Mouse (Mus musculus) intestine, embryonic 14.5 days (tissue): ENCODE measurements around the gene Emid1. TPM values are rescaled to one million over a fixed set of nuclear protein-coding genes. Genes with fewer than 3 reads are reported as not detected.

Source experiments
- ATAC-seq: fragments of 200-750 bp; cut with Nextera tagmentation; replicated peaks from 2 replicates; pipeline ENCODE4 v1.8.0; 2017; ENCODE audit warnings: low read depth, moderate number of reproducible peaks, moderate TSS enrichment, moderate library complexity; ENCODE audit not compliant: low FRiP score, low TSS enrichment
- DNase-seq: peaks from one replicate; pipeline ENCODE4 v3.0.0-alpha.2; 2018; ENCODE audit warnings: low spot score
- H3K27ac ChIP-seq: fragments of 300-500 bp; sonication (generic); 2 replicates; pipeline ENCODE4 v1.5.1; 2014; ENCODE audit warnings: low read depth, mild to moderate bottlenecking, control low read depth
- H3K27me3 ChIP-seq: fragments of 300-500 bp; sonication (generic); replicated peaks from 2 replicates; pipeline ENCODE4 v1.6.1; 2014; ENCODE audit warnings: low read length, control low read depth; ENCODE audit not compliant: control insufficient read depth, insufficient read depth
- H3K36me3 ChIP-seq: fragments of 300-500 bp; sonication (generic); 2 replicates; pipeline ENCODE4 v1.6.1; 2014; ENCODE audit warnings: low read length, control low read depth; ENCODE audit not compliant: control insufficient read depth, insufficient read depth
- H3K4me1 ChIP-seq: fragments of 300-500 bp; sonication (generic); replicated peaks from 2 replicates; pipeline ENCODE4 v1.6.1; 2014; ENCODE audit warnings: low read length, control low read depth, mixed read lengths; ENCODE audit not compliant: control insufficient read depth, insufficient read depth
- H3K4me2 ChIP-seq: fragments of 300-500 bp; sonication (generic); 2 replicates; pipeline ENCODE4 v1.6.1; 2014; ENCODE audit warnings: low read length
- H3K4me3 ChIP-seq: fragments of 300-500 bp; sonication (generic); 2 replicates; pipeline ENCODE4 v1.5.1; 2014; ENCODE audit warnings: low read depth, low read length, control low read depth, mixed read lengths
- H3K9ac ChIP-seq: fragments of 300-500 bp; sonication (generic); 2 replicates; pipeline ENCODE4 v1.6.1; 2014; ENCODE audit warnings: mild to moderate bottlenecking, low read length
- H3K9me3 ChIP-seq: fragments of 300-500 bp; sonication (generic); 2 replicates; pipeline ENCODE4 v1.6.1; 2016; ENCODE audit warnings: low read length, control low read depth; ENCODE audit not compliant: control insufficient read depth
- WGBS: fragments of 180-500 bp; shearing (Covaris S2); extraction: QIAGEN DNeasy Blood & Tissue Kit; methylation state at CpG from one replicate; pipeline ENCODE4 v1.1.7; 2014; 5-methylcytosine and 5-hydroxymethylcytosine counted together
- polyA plus RNA-seq: library from polyadenylated mRNA; unstranded; fragments of >200 nt; fragmentation: Nextera tagmentation; extraction: Ambion mirVana; gene quantifications from 2 replicates; pipeline ENCODE4 v1.2.1, GENCODE M21; 2014

Emid1 gene
- polyA plus RNA-seq, 1 experiment from 2014 or later, result 88.5 TPM

DNA sequence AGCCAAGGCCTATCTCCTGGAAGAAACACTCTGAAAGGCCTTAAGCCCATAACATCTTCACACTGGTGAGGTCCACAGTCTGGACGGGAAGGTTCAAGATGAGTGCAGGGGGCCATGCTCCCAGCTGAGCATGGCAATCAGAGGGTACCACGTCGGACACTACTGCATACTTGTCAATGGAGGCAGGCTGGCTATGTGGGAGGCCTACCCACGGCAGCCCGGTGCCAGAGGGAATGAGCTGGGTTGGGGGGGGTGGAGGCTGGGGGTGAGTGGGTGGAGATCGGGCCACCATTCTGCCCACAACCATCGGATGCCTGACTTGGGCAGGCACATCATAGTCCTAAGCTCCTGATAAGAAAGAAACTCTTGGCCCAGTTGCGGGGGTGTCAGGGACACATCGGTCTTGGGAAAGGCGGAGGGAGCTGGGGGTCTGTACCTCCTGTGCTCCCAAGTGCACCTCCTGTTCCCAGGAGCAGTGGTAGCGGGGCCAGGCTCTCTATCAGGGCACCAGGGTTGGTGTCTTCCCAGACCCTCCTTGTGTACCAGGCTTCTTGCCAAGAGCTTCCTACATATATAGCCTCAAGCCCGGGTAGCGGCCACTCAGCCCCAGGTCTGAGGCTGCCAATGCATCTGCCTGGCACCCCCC, 89.1 kb downstream of the Emid1 start:
- no peak overlapping the region for H3K4me2 ChIP-seq
- no peaks in the 10 kb centered on the region for H3K9me3 ChIP-seq
- 74% methylated on average over 13 of the region's 13 CpGs for WGBS
- H3K4me1 ChIP-seq, result peaks cover 29% of the 10 kb centered on the region
- no peak for ATAC-seq
- peaks cover 55% of the 10 kb centered on the region for H3K27me3 ChIP-seq
- no peak overlapping the region for H3K27ac ChIP-seq
- H3K4me3 ChIP-seq, result no peak overlapping the region
- no peak overlapping the region for H3K9ac ChIP-seq
- DNase-seq, result no peak
- peaks cover 4% of the 10 kb centered on the region for H3K36me3 ChIP-seq

DNA sequence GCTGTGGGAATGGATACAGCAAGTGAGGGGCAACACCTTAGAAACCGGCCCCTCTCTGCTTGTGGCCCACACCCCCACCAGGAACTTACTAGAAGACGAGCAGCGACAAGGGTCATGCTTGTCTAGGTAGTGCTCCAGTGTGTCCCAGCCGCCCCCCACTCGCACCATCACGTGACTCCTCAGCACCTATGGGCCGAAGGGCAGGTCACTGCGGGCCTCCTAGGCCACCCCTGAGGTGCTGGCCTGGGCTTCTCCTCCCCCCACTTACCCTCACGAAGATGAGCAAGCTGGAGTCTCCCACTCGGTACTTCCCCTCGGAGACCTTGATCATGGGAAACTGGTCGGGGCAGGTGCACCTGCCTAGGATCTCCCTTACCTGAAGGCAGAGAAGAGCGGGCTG, 89.7 kb downstream of the Emid1 start:
- H3K4me3 ChIP-seq, result peak overlapping the region; percentile 29
- peak overlapping the region; percentile 63 for H3K4me2 ChIP-seq
- peak; percentile 3; the same call in 1 of the 2 replicates for ATAC-seq
- DNase-seq, result no peak
- peaks cover 31% of the 10 kb centered on the region for H3K4me1 ChIP-seq
- H3K27me3 ChIP-seq, result peaks cover 62% of the 10 kb centered on the region
- no peaks in the 10 kb centered on the region for H3K9me3 ChIP-seq
- H3K27ac ChIP-seq, result no peak overlapping the region
- H3K9ac ChIP-seq, result no peak overlapping the region; the same call in 1 of the 2 replicates
- whole genome bisulfite sequencing, result 21% methylated on average over 13 of the region's 13 CpGs
- no peaks in the 10 kb centered on the region for H3K36me3 ChIP-seq

DNA sequence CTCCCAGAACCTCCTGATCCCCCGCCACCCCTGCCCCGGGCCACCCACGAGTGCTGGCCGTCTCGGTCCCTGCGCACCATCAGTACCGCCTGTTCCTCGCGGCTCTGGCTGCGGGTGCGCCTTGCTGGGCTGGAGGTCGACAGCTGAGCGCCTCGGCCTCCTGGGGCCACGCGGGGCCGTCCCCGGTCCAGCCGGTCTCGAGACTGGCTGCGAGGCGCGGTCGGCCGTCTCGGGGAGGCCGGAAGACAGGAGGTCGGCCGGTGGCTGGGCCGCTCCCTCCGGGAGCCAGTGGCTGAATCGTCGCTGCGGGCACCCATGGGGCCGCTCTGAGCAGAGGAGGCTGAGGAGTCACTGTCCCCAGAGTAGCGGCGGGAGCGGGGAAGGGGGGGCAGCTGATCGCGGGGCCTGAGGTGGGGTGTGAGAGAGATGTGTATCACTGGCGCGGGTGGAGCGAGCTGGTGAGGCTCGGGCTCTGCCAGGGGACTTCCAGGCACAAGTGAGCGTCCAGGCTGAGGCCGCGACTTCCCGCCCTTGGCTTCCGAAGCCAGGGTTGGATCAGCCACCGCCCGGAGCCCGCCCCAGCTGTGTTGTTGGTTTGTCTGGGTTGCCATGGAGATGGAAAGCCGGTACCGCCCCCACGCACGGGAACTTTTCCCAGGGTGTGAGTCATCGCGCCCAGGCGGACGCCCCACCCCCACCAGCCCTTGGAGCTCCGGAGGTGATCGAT, 90.5 kb downstream of the Emid1 start:
- H3K4me2 ChIP-seq, result peak overlapping the region; percentile 63
- peak overlapping the region; percentile 23 for H3K9ac ChIP-seq
- no peaks in the 10 kb centered on the region for H3K36me3 ChIP-seq
- peaks cover 69% of the 10 kb centered on the region for H3K27me3 ChIP-seq
- DNase-seq, result peak; percentile 97
- peaks cover 31% of the 10 kb centered on the region for H3K4me1 ChIP-seq
- H3K4me3 ChIP-seq, result peak overlapping the region; percentile 29
- 4% methylated on average over 62 of the region's 62 CpGs for WGBS
- H3K27ac ChIP-seq, result no peak overlapping the region
- H3K9me3 ChIP-seq, result no peaks in the 10 kb centered on the region
- ATAC-seq, result peak; percentile 40

DNA sequence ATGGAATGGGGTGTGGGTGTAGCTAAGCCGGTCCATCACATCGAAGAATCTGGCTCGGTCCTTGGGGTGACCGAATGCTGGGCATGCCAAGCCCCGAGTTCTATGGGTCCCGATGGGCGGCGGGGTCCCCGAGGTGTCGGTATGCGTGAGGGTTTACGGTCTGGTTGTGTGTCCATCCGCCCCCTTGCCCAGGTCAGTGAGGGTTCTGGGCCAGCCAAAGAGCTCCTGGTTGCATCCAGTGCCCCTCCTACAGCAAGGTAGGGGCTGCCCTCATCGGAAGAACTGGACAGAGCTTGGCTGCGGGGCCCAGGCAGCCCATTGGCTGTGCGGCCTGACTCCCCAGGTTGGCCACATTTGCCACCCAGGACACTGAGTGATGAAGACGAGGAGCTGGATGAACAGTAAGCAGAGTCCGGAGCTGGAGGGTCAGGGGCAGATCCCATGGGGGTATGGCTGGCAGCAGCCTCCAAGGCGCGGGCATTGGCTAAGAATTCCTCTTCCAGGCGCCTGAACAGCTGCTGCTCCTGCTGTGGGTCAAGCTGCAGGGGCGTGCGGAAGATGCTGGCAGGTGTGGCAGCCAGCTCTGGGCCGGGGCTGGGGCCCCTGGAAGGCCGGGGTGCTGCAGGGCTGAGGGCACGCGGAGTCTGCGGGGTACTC, 91.2 kb downstream of the Emid1 start:
- Histone ChIP-seq H3K4me2 (peak overlapping the region; percentile 63; the same call in 1 of the 2 replicates), H3K9ac (no peak overlapping the region; the same call in 1 of the 2 replicates), H3K36me3 (no peaks in the 10 kb centered on the region), H3K27ac (no peak overlapping the region), H3K4me3 (no peak overlapping the region), H3K9me3 (no peaks in the 10 kb centered on the region), H3K4me1 (peaks cover 31% of the 10 kb centered on the region), H3K27me3 (peaks cover 75% of the 10 kb centered on the region)
- ATAC-seq (no peak), DNase-seq (no peak)
- 63% methylated on average over 28 of the region's 28 CpGs for WGBS

DNA sequence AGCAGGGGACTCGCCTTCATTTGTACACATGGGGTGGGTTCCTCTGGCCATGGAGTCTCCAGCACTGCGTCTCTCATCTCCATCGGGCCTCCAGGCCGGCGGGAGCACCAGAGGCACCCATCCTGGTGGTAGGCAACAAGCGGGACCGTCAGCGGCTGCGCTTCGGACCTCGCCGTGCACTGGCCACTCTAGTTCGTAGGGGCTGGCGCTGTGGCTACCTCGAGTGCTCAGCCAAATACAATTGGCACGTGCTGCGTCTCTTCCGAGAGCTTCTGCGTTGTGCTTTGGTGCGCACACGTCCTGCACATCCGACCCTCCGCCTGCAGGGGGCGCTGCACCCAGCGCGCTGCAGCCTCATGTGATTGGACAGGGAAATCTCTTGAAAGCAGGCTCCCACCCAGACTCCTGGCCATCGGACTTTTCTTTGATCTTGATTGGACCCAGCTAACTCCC, 92.3 kb downstream of the Emid1 start:
- Histone ChIP-seq H3K4me3 (no peak overlapping the region), H3K9ac (no peak overlapping the region), H3K4me2 (no peak overlapping the region), H3K4me1 (peaks cover 30% of the 10 kb centered on the region), H3K9me3 (no peaks in the 10 kb centered on the region), H3K27me3 (peaks cover 86% of the 10 kb centered on the region), H3K27ac (no peak overlapping the region), H3K36me3 (no peaks in the 10 kb centered on the region)
- ATAC-seq (no peak), DNase-seq (peak; percentile 70)
- WGBS, result 14% methylated on average over 27 of the region's 27 CpGs

DNA sequence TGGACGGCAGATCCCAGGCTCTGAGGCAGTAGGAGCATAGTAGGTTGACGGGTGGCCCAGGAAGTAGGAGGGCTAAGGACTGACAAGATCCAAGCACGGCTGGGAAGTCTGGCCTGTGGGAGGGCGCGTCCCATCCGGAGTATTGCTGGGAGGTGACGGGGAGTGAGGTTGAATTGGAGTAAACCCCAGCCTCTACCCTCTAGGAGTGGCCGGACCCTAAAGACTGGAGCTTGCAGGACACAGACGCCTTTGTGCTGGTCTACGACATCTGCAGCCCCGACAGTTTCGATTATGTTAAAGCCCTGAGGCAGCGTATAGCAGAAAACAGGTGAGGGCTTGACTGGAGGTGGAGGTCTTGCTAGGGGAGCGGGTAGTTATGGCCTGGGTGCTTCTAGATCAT, 92.8 kb downstream of the Emid1 start:
- Histone ChIP-seq H3K27me3 (peaks cover 82% of the 10 kb centered on the region), H3K9ac (no peak overlapping the region), H3K27ac (no peak overlapping the region), H3K4me2 (no peak overlapping the region), H3K9me3 (no peaks in the 10 kb centered on the region), H3K36me3 (no peaks in the 10 kb centered on the region), H3K4me1 (peaks cover 25% of the 10 kb centered on the region), H3K4me3 (no peak overlapping the region)
- no peak for ATAC-seq
- 31% methylated on average over 14 of the region's 14 CpGs for WGBS
- DNase-seq, result no peak

DNA sequence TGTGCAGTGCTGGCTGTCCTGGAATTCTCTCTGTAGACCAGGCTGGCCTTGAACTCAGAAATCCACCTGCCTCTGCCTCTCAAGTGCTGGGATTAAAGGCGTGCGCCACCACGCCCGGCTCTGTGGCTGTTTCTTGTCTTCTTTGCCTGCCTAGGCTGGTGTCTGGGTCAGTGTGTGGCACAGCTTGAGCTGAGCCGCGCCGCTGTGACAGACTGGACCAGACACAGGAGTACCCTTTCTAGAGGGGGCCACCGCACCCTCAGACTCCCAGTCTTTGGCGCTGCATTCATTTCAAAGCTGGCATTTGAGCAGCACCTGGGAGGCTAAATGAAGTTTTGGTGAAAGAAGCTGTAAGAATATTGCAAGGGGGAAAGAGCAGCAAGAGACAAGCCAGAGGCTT, 93.3 kb downstream of the Emid1 start:
- DNase-seq (no peak), ATAC-seq (no peak)
- Histone ChIP-seq H3K9me3 (no peaks in the 10 kb centered on the region), H3K27ac (no peak overlapping the region), H3K36me3 (no peaks in the 10 kb centered on the region), H3K4me3 (no peak overlapping the region), H3K27me3 (peaks cover 82% of the 10 kb centered on the region), H3K9ac (no peak overlapping the region), H3K4me2 (no peak overlapping the region), H3K4me1 (peaks cover 24% of the 10 kb centered on the region)
- WGBS, result 33% methylated on average over 9 of the region's 9 CpGs

DNA sequence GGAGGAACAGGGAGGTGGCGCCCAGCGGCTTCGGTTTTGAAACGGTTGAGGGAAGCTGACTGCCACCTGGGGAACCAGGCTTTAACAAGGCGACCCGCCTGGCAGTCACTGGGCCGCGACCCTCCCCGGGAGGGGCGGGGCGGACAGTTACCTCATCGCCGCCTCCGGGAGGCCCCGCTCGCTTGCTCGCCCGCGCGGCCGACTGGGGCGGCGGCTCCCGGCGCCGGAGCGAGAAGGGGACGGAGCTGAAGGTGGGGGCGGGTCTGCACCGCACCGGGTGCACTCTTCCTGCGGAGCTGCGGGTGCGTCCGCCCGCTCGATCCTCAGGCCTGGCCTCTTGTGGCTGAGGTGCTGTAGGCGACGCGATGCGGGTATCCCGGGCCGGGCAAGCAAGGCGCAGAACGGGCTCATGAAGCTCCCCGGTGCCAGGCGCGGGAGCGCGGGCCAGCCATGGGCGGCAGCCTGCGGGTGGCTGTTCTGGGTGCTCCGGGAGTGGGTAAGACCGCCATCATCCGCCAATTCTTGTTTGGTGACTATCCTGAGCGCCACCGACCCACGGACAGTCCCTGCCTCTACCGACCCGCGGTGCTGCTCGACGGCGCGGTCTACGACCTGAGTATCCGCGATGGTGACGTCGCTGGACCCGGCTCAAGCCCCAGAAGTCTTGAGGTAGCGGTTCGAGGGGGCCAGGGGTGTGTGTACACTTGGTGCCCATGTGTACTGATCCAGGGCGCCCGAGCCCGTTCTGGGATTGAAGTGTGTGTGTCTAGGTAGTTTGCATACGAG, 94.0 kb downstream of the Emid1 start, which contains the start of gene Rasl10a:
Rasl10a (plus strand) TSS at position 273 of the 786 bp plus-strand sequence.
- Histone ChIP-seq H3K9me3 (no peaks in the 10 kb centered on the region), H3K27ac (no peak within 1 kb of the TSS), H3K4me1 (peaks cover 24% of the 10 kb centered on the region), H3K4me2 (peak within 1 kb of the TSS; percentile 72), H3K9ac (peak within 1 kb of the TSS; percentile 39), H3K27me3 (peaks cover 76% of the 10 kb centered on the region), H3K4me3 (peak within 1 kb of the TSS; percentile 45), H3K36me3 (no peaks in the 10 kb centered on the region)
- ATAC-seq (no peak), DNase-seq (peak; percentile 76)
- 2% methylated on average over 77 of the region's 77 CpGs for WGBS
